Mouse (Mus musculus) midbrain, embryonic 15.5 days (tissue): ENCODE results near the gene Fshb. TPM values are rescaled to one million over a fixed set of nuclear protein-coding genes. Genes with fewer than 3 reads are reported as not detected.

Experiments used
- ATAC-seq: fragments of 200-750 bp; cut with Nextera tagmentation; replicated peaks from 2 replicates; pipeline ENCODE4 v1.8.0; 2017; ENCODE audit warnings: moderate TSS enrichment
- H3K27ac ChIP-seq: fragments of 300-500 bp; sonication (generic); 2 replicates; pipeline ENCODE4 v1.5.1; 2015; ENCODE audit warnings: mild to moderate bottlenecking, inconsistent platforms
- H3K27me3 ChIP-seq: fragments of 300-500 bp; sonication (generic); replicated peaks from 2 replicates; pipeline ENCODE4 v1.6.1; 2015; ENCODE audit warnings: inconsistent platforms
- H3K36me3 ChIP-seq: fragments of 300-500 bp; sonication (generic); replicated peaks from 2 replicates; pipeline ENCODE4 v1.6.1; 2015; ENCODE audit warnings: inconsistent platforms
- H3K4me1 ChIP-seq: fragments of 300-500 bp; sonication (generic); 2 replicates; pipeline ENCODE4 v1.6.1; 2015; ENCODE audit warnings: inconsistent platforms
- H3K4me2 ChIP-seq: fragments of 300-500 bp; sonication (generic); 2 replicates; pipeline ENCODE4 v1.6.1; 2015; ENCODE audit warnings: inconsistent platforms, mild to moderate bottlenecking, moderate library complexity
- H3K4me3 ChIP-seq: fragments of 300-500 bp; sonication (generic); 2 replicates; pipeline ENCODE4 v1.5.1; 2015; ENCODE audit warnings: mild to moderate bottlenecking, inconsistent platforms
- H3K9ac ChIP-seq: fragments of 300-500 bp; sonication (generic); 2 replicates; pipeline ENCODE4 v1.6.1; 2015; ENCODE audit warnings: mild to moderate bottlenecking, inconsistent platforms
- H3K9me3 ChIP-seq: fragments of 300-500 bp; sonication (generic); 2 replicates; pipeline ENCODE4 v1.6.1; 2016; ENCODE audit warnings: inconsistent platforms
- WGBS: fragments of 180-500 bp; shearing (Covaris S2); methylation state at CpG from one replicate; pipeline ENCODE4 v1.1.7; 2015; ENCODE audit warnings: mixed read lengths; 5-methylcytosine and 5-hydroxymethylcytosine counted together
- polyA plus RNA-seq: library from polyadenylated mRNA; unstranded; fragments of >200 nt; fragmentation: Nextera tagmentation; extraction: Ambion mirVana; gene quantifications from 2 replicates; pipeline ENCODE4 v1.2.1, GENCODE M21; 2015

The Fshb gene
- not detected in 2 replicates for polyA plus RNA-seq

DNA sequence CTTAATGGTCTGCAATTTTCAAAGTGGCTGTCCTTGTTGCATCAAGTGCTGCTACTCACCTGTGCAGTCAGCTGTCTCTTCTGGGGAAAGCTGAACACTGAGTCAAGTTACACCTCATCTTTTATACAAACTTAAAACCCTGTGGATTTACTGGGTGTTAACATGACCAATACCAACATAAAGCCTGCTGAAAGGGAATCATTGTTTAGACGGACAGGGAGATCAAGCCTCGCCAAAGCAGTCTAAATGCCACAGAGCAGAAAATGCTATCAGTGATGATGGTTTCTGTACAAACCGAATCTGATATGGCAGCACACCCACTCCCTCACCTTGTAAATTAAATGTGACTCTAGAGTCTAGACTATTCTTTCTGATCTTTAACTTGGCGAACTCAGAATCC lies at the start of gene Fshb:
Fshb (minus strand) TSS at position 101 of the 400 bp plus-strand sequence.
- Histone ChIP-seq H3K4me1 (no peaks in the 10 kb centered on the region), H3K36me3 (no peaks in the 10 kb centered on the region), H3K4me3 (no peak within 1 kb of the TSS), H3K9ac (no peak within 1 kb of the TSS), H3K9me3 (no peaks in the 10 kb centered on the region), H3K27ac (no peak within 1 kb of the TSS), H3K27me3 (no peaks in the 10 kb centered on the region), H3K4me2 (no peak within 1 kb of the TSS)
- WGBS: 74% methylated on average over 4 of the region's 4 CpGs
- no peak for ATAC-seq

DNA sequence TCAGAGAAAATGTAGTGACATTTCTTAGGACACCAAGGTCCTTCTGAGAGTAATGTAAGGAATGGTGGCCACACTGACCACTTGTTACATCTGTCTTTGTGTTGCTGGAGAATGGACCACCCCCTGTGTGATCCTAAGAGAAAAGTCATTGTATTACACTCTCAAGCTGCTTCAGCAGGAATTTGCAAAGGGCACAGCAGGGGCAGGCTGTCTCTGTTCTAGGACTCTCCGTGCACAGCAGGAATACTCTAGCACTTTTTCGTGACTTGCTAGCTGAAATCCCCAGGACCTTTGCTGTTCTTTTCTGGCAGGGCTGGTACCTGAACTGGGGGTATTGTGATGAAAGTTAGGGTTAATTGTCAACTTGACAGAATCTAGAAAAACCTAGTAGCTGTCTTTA lies 24.8 kb upstream of the Fshb start:
- Histone ChIP-seq H3K9ac (no peak overlapping the region), H3K36me3 (no peaks in the 10 kb centered on the region), H3K27ac (no peak overlapping the region), H3K4me1 (no peaks in the 10 kb centered on the region), H3K4me2 (no peak overlapping the region), H3K27me3 (no peaks in the 10 kb centered on the region), H3K4me3 (no peak overlapping the region), H3K9me3 (no peaks in the 10 kb centered on the region)
- no peak for ATAC-seq
- WGBS: 15% methylated on average over 2 of the region's 2 CpGs

DNA sequence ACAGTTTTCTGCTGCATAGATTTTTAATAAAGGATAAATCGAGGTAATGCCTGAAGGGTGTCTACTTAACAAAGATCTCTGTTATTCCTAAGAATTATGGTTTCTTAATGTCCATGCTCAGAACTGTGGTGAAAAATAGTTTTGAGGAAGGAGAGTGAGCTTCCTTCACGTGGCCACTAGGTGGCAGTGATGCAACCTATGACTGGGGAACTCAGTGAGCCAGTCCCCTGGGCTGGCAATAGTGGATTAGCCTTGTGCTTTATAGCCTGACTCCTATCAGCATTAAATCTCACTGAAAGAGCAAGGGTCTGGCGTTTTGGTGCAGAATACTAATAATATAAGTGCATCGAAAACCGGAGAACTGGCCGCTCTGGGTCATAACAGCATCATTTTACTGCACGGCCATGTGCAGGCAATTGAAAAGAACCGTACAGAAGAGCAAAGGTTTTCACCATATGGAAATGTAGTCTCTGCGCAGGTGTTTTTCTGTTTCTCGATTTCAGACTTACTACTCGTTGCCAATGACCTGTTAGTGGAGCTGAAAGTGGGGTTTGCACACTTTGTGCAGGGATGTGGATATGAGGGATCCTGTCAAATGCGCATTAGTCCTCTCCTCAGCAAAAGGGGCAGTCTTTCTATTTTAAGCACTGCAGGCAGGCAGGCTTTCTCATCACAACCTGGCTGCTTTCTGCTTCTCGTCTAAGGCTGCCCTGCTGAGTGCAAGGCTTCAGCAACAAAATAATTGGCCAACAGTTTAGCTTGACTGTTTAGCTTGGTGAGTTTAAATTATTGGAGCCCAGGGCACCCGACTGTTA lies 23.8 kb upstream of the Fshb start:
- Histone ChIP-seq H3K9me3 (no peaks in the 10 kb centered on the region), H3K9ac (no peak overlapping the region), H3K36me3 (no peaks in the 10 kb centered on the region), H3K27ac (peak overlapping the region; percentile 65), H3K27me3 (no peaks in the 10 kb centered on the region), H3K4me3 (no peak overlapping the region), H3K4me1 (no peaks in the 10 kb centered on the region), H3K4me2 (peak overlapping the region; percentile 6; the same call in 1 of the 2 replicates)
- peak; percentile 85 for ATAC-seq
- 48% methylated on average over 14 of the region's 14 CpGs for WGBS

DNA sequence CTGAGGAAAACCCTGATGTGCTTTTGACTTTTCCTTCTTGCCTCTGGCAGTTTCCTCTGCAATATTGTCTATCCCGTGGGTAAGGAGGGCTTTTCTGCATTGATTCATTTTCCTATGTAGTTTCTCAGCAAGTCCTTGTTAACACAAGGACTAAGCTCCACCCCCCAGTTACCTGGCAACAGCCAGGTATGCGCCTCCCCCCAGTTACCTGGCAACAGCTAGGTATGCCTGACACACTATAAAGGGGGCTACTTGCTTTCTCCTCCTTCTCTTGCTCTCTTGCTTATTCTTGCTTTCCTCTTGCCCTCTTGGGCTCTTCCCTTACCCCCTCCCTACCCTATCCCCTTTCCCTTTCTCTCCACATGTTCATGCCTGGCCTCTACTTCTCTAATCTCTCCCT lies 3.8 kb upstream of the Fshb start:
- Histone ChIP-seq H3K4me3 (no peak overlapping the region), H3K9ac (no peak overlapping the region), H3K9me3 (no peaks in the 10 kb centered on the region), H3K4me1 (0 out of 2 replicates have a peak, but pooled peaks cover 2% of the 10 kb centered on the region), H3K36me3 (no peaks in the 10 kb centered on the region), H3K4me2 (no peak overlapping the region), H3K27me3 (no peaks in the 10 kb centered on the region), H3K27ac (no peak overlapping the region)
- WGBS: 41% methylated on average over 2 of the region's 2 CpGs
- peak; percentile 50; the same call in 1 of the 2 replicates for ATAC-seq

DNA sequence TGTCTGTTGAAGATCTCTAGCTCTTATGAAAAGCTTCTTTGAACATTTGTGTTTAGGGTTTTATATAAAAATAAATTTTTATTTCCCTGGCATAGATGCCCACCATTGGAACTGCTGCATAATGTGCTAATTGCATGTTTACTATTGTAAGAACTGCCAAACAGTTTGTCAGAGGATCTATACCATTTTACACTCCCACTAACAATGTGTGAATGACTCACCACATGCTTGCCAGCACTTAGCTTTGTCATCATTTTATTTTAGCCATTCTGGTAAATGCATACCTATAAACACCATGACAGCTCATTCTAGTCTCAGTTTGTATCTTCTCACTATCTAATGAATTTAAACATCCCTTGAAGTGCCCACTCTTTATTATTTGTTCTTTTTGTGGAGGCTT lies 13.5 kb downstream of the Fshb start:
- H3K36me3 ChIP-seq: no peaks in the 10 kb centered on the region
- no peaks in the 10 kb centered on the region for H3K27me3 ChIP-seq
- H3K4me2 ChIP-seq: no peak overlapping the region
- no peak overlapping the region for H3K4me3 ChIP-seq
- ATAC-seq: no peak
- H3K9ac ChIP-seq: no peak overlapping the region
- no peaks in the 10 kb centered on the region for H3K4me1 ChIP-seq
- H3K9me3 ChIP-seq: no peaks in the 10 kb centered on the region
- H3K27ac ChIP-seq: no peak overlapping the region

DNA sequence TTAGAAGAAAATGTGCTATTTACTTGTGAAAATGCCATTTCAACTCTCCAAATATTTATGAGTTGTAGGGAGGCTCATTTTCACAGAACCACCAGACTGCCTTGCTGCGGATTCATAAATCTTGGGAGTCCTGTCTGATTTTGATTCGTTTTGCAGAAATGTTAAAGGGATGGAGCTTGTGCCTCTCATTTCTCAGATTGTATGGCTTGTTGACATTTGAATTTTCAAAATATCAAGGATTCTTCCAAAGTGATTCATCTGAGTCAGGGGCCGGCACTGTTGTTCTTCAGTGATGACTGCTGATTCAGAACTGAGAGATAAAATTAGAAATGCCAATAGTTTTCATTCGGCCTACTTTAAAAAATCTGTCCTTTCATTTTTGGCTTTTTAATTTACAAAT lies 18.6 kb downstream of the Fshb start:
- Histone ChIP-seq H3K4me2 (no peak overlapping the region), H3K4me3 (no peak overlapping the region), H3K36me3 (no peaks in the 10 kb centered on the region), H3K9me3 (no peaks in the 10 kb centered on the region), H3K4me1 (no peaks in the 10 kb centered on the region), H3K27me3 (no peaks in the 10 kb centered on the region), H3K9ac (no peak overlapping the region), H3K27ac (no peak overlapping the region)
- WGBS: 83% methylated on average over 4 of the region's 4 CpGs
- no peak for ATAC-seq

DNA sequence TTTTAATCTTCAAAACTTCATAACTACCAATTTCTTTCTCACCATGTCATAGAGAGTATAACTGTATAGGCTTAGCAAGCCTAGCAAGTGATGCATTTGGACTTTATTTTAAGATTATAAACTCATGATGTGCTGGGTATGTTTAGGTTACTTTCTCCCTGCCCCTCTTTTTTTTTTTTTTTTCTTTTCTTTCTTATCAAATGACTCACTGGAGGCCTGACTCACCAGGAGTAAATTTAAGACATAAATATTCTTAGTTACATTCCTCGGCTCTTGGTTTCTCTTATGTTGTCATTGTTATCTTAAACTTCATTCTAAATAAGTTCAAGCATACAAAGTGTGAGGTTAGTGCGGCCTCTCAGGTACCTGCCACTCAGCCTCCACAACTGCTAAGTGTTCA lies 23.5 kb downstream of the Fshb start:
- no peaks in the 10 kb centered on the region for H3K27me3 ChIP-seq
- H3K9ac ChIP-seq: no peak overlapping the region
- no peaks in the 10 kb centered on the region for H3K36me3 ChIP-seq
- no peak overlapping the region for H3K27ac ChIP-seq
- H3K4me3 ChIP-seq: no peak overlapping the region
- no peaks in the 10 kb centered on the region for H3K9me3 ChIP-seq
- H3K4me1 ChIP-seq: no peaks in the 10 kb centered on the region
- no peak for ATAC-seq
- 91% methylated on average over 2 of the region's 2 CpGs for WGBS
- no peak overlapping the region for H3K4me2 ChIP-seq

DNA sequence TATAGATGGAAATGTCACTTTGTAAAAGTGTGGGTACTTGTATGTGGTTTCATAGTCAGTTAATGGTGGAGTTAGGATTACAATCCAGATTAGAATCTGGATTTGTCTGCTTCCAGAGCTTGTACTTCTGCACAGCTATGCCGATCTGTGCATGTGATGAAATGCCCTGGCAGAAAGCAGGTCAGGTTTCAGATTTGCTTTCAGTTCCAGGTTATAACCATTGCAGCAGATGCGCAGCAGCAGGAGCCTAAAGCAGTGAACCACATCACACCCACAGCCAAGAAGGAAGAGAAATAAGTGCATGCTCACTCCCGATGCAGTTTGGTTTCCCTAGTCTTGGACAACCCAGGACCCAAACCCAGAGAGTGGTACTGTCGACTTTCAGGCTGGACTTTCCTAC lies 34.8 kb downstream of the Fshb start:
- no peak overlapping the region for H3K4me2 ChIP-seq
- no peak overlapping the region for H3K27ac ChIP-seq
- H3K9ac ChIP-seq: no peak overlapping the region
- H3K27me3 ChIP-seq: no peaks in the 10 kb centered on the region
- H3K9me3 ChIP-seq: no peaks in the 10 kb centered on the region
- ATAC-seq: no peak
- no peaks in the 10 kb centered on the region for H3K4me1 ChIP-seq
- H3K36me3 ChIP-seq: no peaks in the 10 kb centered on the region
- H3K4me3 ChIP-seq: no peak overlapping the region
- WGBS: 83% methylated on average over 4 of the region's 4 CpGs

DNA sequence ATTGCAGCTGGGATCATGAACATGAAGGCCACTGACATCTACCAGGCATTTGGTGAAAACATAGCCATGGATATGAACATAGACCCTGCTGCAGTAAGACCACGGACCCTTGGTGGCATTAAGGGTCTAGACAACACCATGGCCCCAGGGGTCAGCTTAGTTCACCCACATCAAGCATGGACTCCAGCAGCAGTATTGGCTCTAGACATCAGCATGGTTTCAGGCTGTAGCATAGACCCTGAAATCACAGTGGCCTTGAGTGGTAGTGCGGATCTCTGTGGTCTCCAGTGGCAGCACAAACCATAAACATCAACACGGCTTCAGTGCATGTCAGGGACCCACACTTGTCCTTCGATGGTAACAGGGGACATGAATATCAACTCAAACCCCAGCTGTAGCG lies 36.7 kb downstream of the Fshb start:
- no peaks in the 10 kb centered on the region for H3K4me1 ChIP-seq
- WGBS: 93% methylated on average over 5 of the region's 5 CpGs
- no peaks in the 10 kb centered on the region for H3K27me3 ChIP-seq
- no peak overlapping the region for H3K9ac ChIP-seq
- H3K9me3 ChIP-seq: no peaks in the 10 kb centered on the region
- ATAC-seq: no peak
- no peaks in the 10 kb centered on the region for H3K36me3 ChIP-seq
- no peak overlapping the region for H3K4me3 ChIP-seq
- no peak overlapping the region for H3K4me2 ChIP-seq
- no peak overlapping the region for H3K27ac ChIP-seq

DNA sequence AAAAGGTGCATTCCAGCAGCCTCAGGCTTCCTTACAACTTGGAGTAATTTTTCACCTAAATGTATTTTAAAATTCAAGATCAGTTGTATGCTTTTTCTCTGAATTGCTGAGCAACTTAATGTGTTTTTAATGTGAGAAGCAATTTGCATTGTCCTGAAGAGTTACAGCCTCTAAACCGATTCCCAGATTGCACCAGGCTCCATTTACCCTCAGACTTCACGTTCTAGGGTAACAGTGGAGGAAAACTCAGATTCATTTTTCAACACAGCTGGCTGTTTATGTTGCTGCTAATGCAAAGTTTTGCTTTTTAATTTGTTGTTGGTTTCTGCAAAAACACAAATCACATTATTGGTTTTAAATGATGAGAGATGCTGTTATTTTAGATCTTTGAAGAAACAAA lies 40.1 kb downstream of the Fshb start:
- H3K4me2 ChIP-seq: no peak overlapping the region
- no peaks in the 10 kb centered on the region for H3K27me3 ChIP-seq
- H3K27ac ChIP-seq: no peak overlapping the region; the same call in 1 of the 2 replicates
- no peaks in the 10 kb centered on the region for H3K9me3 ChIP-seq
- no peaks in the 10 kb centered on the region for H3K4me1 ChIP-seq
- H3K4me3 ChIP-seq: no peak overlapping the region
- no peak overlapping the region for H3K9ac ChIP-seq
- ATAC-seq: no peak
- WGBS: 58% methylated on average over 2 of the region's 2 CpGs
- H3K36me3 ChIP-seq: no peaks in the 10 kb centered on the region

DNA sequence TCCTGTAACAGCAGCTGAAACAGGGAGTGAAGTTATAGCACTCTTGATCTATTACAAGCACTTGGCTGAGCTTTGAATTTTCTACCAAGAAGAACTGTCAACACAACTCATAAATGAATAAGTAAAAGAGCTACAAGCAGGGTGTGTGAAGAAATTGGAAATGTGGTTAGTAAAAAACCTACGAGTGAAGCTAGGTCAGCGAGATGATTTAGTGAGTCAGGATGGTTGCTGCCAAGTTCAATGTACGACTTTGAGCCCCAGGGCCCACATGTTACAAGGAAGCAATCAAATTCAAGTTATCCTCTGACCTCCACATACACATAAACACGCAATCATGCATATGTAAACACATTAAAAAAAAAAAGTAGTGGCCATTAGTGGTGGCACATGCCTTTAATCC lies 46.3 kb downstream of the Fshb start:
- Histone ChIP-seq H3K4me1 (no peaks in the 10 kb centered on the region), H3K9me3 (no peaks in the 10 kb centered on the region), H3K4me3 (no peak overlapping the region), H3K36me3 (no peaks in the 10 kb centered on the region), H3K9ac (no peak overlapping the region), H3K27ac (no peak overlapping the region), H3K4me2 (no peak overlapping the region), H3K27me3 (no peaks in the 10 kb centered on the region)
- ATAC-seq: no peak
- WGBS: 90% methylated on average over 4 of the region's 4 CpGs

DNA sequence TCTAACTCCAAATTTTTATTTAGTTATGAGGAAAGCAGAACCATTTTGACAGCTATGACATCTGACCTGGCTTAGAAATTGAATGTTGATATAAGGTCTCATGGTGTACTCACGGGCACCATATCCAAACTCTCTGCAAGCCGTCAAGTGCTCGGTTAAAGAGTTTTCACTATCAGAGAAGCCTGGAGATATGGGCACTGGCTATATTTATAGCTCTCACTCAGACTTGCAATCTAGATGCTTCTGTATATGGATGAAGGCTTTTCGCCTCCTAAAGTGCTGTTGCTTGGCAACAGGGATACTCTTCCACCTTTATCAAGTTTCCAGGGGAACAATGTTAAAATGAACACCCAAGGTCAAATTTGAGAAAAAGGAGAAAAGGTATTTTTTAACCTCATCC lies 47.1 kb downstream of the Fshb start:
- H3K9ac ChIP-seq: no peak overlapping the region
- H3K4me2 ChIP-seq: no peak overlapping the region
- no peak overlapping the region for H3K27ac ChIP-seq
- no peaks in the 10 kb centered on the region for H3K4me1 ChIP-seq
- ATAC-seq: no peak
- H3K27me3 ChIP-seq: no peaks in the 10 kb centered on the region
- 81% methylated on average over 4 of the region's 4 CpGs for WGBS
- no peak overlapping the region for H3K4me3 ChIP-seq
- no peaks in the 10 kb centered on the region for H3K36me3 ChIP-seq
- no peaks in the 10 kb centered on the region for H3K9me3 ChIP-seq

DNA sequence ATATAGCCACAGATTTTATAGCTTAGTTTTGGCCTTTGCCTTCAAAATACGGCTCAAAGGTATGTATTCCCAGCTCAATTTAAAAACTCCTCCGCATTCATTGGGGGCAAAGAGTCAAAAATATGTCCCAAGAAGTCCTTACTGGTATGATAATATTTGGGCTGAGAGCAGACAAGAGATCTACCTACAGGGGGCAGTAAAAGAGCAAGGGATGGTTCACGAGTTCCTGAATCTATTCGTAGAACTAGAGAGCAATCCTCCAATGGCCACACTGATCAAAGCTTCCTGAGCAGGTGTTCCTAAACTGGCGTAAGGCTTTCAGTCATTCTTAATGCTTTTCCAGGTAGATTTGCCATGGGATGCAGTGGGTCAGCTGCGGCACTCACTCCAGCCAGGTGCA lies 49.3 kb downstream of the Fshb start:
- no peak overlapping the region for H3K4me3 ChIP-seq
- no peaks in the 10 kb centered on the region for H3K9me3 ChIP-seq
- H3K9ac ChIP-seq: no peak overlapping the region
- H3K4me1 ChIP-seq: no peaks in the 10 kb centered on the region
- no peak for ATAC-seq
- no peaks in the 10 kb centered on the region for H3K36me3 ChIP-seq
- H3K4me2 ChIP-seq: no peak overlapping the region
- H3K27me3 ChIP-seq: no peaks in the 10 kb centered on the region
- no peak overlapping the region for H3K27ac ChIP-seq
- 79% methylated on average over 6 of the region's 6 CpGs for WGBS
